Mouse (Mus musculus): ENCODE results near the gene Kbtbd13. TPM values are rescaled to one million over a fixed set of nuclear protein-coding genes. Genes with fewer than 3 reads are reported as not detected.

Gene Kbtbd13
- polyA plus RNA-seq, 1 experiment from 2014 or later: 2.2 TPM

GRCm38 (mm10) chr9:65371756-65372155 is 19.7 kb downstream of the Kbtbd13 start:
- H3K36me3 ChIP-seq: 0 out of 2 replicates have a peak, but pooled peaks cover 4% of the 10 kb centered on the region
- H3K9me3 ChIP-seq (replicated peaks): no peaks in the 10 kb centered on the region
- no peak overlapping the region for H3K4me2 ChIP-seq
- no peak overlapping the region for H3K4me3 ChIP-seq (replicated peaks)
- no peaks in the 10 kb centered on the region for H3K4me1 ChIP-seq
- 82% methylated on average over 24 of the region's 24 CpGs for WGBS
- H3K27ac ChIP-seq: no peak overlapping the region
- no peak overlapping the region for H3K9ac ChIP-seq
- H3K27me3 ChIP-seq: no peaks in the 10 kb centered on the region
- no peak for ATAC-seq (replicated peaks; ENCODE audit: low FRiP score)

GRCm38 (mm10) chr9:65365721-65366120 is 25.7 kb downstream of the Kbtbd13 start:
- Histone ChIP-seq H3K27ac (no peak overlapping the region), H3K4me2 (no peak overlapping the region), H3K4me1 (peaks cover 5% of the 10 kb centered on the region; the same call in 1 of the 2 replicates), H3K9me3 (replicated peaks) (no peaks in the 10 kb centered on the region), H3K27me3 (no peaks in the 10 kb centered on the region), H3K9ac (no peak overlapping the region), H3K36me3 (peaks cover 26% of the 10 kb centered on the region), H3K4me3 (replicated peaks) (no peak overlapping the region)
- ATAC-seq (replicated peaks; ENCODE audit: low FRiP score): no peak
- WGBS: 89% methylated on average over 7 of the region's 7 CpGs

DNA sequence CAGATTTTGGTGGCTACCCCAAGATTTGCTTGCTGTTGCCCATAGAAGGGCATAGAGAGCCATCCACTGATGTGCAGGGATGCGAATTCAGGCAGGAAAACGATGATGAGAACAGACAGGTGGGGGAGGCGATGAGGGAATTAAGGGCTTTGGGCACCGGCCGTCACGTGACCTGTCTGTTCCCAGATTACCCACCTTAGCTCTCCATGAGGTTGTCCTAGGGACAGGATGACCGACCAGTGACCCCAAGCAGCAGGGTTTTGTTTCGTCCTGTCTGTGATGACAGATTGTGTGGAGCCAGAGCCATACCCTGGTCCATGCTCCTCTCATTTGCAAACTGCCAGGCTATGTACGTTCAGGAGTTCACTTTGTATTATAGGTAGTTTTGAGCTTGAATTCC is 27.8 kb downstream of the Kbtbd13 start:
- Histone ChIP-seq H3K4me1 (peaks cover 5% of the 10 kb centered on the region; the same call in 1 of the 2 replicates), H3K27me3 (no peaks in the 10 kb centered on the region), H3K4me3 (replicated peaks) (no peak overlapping the region), H3K27ac (no peak overlapping the region), H3K9ac (no peak overlapping the region), H3K36me3 (peaks cover 46% of the 10 kb centered on the region), H3K9me3 (replicated peaks) (no peaks in the 10 kb centered on the region), H3K4me2 (no peak overlapping the region)
- ATAC-seq (replicated peaks; ENCODE audit: low FRiP score): no peak
- WGBS: 33% methylated on average over 9 of the region's 9 CpGs

GRCm38 (mm10) chr9:65360641-65361448 is 30.6 kb downstream of the Kbtbd13 start, which contains the start of gene Ubap1l:
Gene Ubap1l (plus strand): TSS chr9:65361041.
- WGBS: 89% methylated on average over 16 of the region's 16 CpGs
- ATAC-seq (replicated peaks; ENCODE audit: low FRiP score): no peak
- Histone ChIP-seq H3K4me2 (no peak within 1 kb of the TSS), H3K9ac (no peak within 1 kb of the TSS), H3K27me3 (no peaks in the 10 kb centered on the region), H3K4me1 (peaks cover 5% of the 10 kb centered on the region; the same call in 1 of the 2 replicates), H3K4me3 (replicated peaks) (no peak within 1 kb of the TSS), H3K36me3 (peaks cover 74% of the 10 kb centered on the region), H3K27ac (no peak within 1 kb of the TSS), H3K9me3 (replicated peaks) (no peaks in the 10 kb centered on the region)

DNA sequence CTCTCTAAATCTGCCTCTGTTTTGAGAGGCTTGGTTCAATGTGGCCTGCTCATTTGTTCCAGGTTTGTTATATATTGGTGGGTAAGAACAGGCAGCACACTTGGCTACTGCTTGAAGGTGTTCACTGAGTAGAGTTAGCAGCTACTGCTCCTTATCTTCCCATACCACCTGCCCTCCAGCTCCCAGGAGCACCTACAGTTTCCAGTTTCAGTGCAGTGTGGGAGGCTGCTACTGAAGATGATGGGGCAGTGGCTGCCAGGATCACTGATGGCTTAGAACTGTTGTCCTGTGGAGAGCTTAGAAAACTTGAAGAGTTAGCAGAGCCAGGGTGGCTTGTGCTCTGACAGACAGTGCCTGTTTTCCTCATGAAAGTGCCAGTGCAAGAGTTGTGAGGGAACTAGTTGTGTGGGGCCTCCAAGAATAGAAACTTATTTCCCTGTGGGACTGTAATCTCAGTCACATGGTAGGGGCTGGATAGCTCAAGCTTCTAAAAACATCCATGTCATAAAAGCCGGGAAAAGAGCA is 32.4 kb downstream of the Kbtbd13 start:
- Histone ChIP-seq H3K36me3 (peaks cover 84% of the 10 kb centered on the region), H3K4me1 (peaks cover 5% of the 10 kb centered on the region; the same call in 1 of the 2 replicates), H3K27me3 (no peaks in the 10 kb centered on the region), H3K27ac (no peak overlapping the region), H3K9ac (no peak overlapping the region), H3K4me2 (no peak overlapping the region), H3K9me3 (replicated peaks) (no peaks in the 10 kb centered on the region), H3K4me3 (replicated peaks) (no peak overlapping the region)
- WGBS: 88% methylated on average over 1 of the region's 1 CpGs
- ATAC-seq (replicated peaks; ENCODE audit: low FRiP score): no peak

GRCm38 (mm10) chr9:65356971-65357370 is 34.5 kb downstream of the Kbtbd13 start:
- no peak for ATAC-seq (replicated peaks; ENCODE audit: low FRiP score)
- H3K4me2 ChIP-seq: no peak overlapping the region
- peaks cover 78% of the 10 kb centered on the region for H3K36me3 ChIP-seq
- no peaks in the 10 kb centered on the region for H3K4me1 ChIP-seq
- H3K27ac ChIP-seq: no peak overlapping the region
- 96% methylated on average over 2 of the region's 2 CpGs for WGBS
- H3K9me3 ChIP-seq (replicated peaks): no peaks in the 10 kb centered on the region
- no peak overlapping the region for H3K9ac ChIP-seq
- no peaks in the 10 kb centered on the region for H3K27me3 ChIP-seq
- H3K4me3 ChIP-seq (replicated peaks): no peak overlapping the region

DNA sequence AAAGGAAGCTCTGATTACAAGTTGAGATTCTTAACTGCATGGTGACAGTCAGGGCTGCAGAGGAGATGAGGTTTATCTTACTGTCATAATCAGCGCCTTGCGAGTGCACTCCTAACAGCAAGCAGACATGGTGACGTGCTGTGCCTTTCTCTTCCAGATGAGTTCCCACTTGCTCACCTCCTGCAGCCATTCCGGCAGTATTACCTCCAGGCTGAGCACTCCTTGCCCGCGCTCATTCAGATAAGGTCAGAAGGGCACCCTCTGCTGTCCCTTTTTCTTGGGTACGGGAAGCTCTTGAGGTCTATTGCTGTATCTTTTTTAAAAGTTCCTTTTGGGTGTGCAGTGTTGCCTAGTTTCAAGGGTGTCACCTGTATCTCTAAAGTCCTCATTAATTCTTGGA is 34.9 kb downstream of the Kbtbd13 start:
- no peak overlapping the region for H3K27ac ChIP-seq
- 87% methylated on average over 7 of the region's 7 CpGs for WGBS
- no peak overlapping the region for H3K4me3 ChIP-seq (replicated peaks)
- no peaks in the 10 kb centered on the region for H3K4me1 ChIP-seq
- H3K4me2 ChIP-seq: no peak overlapping the region
- peaks cover 74% of the 10 kb centered on the region for H3K36me3 ChIP-seq
- H3K9ac ChIP-seq: no peak overlapping the region
- no peak for ATAC-seq (replicated peaks; ENCODE audit: low FRiP score)
- no peaks in the 10 kb centered on the region for H3K27me3 ChIP-seq
- H3K9me3 ChIP-seq (replicated peaks): no peaks in the 10 kb centered on the region

DNA sequence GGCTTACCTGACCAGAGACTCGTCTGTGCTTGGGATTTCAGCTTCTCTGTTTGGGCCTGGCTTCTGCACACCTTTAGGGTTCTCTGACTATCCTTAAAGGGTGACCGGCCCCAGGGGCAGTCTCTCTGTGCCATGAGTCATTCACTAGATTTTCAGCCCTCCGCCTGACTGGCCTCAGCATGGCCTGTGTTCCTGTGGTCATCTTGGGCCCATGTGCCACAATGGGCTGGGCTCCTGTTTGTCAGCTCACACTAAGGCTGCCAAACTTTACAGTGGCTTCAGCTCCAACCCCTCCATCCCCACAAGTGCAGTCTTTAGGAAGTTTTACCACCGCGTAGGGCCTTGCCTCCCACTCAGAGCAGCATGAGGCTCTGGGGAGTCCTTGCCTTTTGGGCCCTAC is 38.2 kb downstream of the Kbtbd13 start:
- WGBS: 79% methylated on average over 5 of the region's 5 CpGs
- Histone ChIP-seq H3K4me1 (no peaks in the 10 kb centered on the region), H3K27me3 (no peaks in the 10 kb centered on the region), H3K9me3 (replicated peaks) (no peaks in the 10 kb centered on the region), H3K27ac (no peak overlapping the region), H3K9ac (no peak overlapping the region), H3K4me3 (replicated peaks) (no peak overlapping the region), H3K36me3 (peaks cover 42% of the 10 kb centered on the region), H3K4me2 (no peak overlapping the region)
- no peak for ATAC-seq (replicated peaks; ENCODE audit: low FRiP score)

GRCm38 (mm10) chr9:65347112-65347850 is 44.2 kb downstream of the Kbtbd13 start:
- 41% methylated on average over 8 of the region's 8 CpGs for WGBS
- H3K27me3 ChIP-seq: 0 out of 2 replicates have a peak, but pooled peaks cover 2% of the 10 kb centered on the region
- peak overlapping the region; percentile 99 for H3K27ac ChIP-seq
- peaks cover 5% of the 10 kb centered on the region; the same call in 1 of the 2 replicates for H3K9me3 ChIP-seq (replicated peaks)
- no peak for ATAC-seq (replicated peaks; ENCODE audit: low FRiP score)
- H3K4me1 ChIP-seq: peaks cover 11% of the 10 kb centered on the region
- H3K36me3 ChIP-seq: no peaks in the 10 kb centered on the region
- H3K9ac ChIP-seq: peak overlapping the region; percentile 99
- peak overlapping the region; percentile 81 for H3K4me2 ChIP-seq
- peak overlapping the region; percentile 89 for H3K4me3 ChIP-seq (replicated peaks)

DNA sequence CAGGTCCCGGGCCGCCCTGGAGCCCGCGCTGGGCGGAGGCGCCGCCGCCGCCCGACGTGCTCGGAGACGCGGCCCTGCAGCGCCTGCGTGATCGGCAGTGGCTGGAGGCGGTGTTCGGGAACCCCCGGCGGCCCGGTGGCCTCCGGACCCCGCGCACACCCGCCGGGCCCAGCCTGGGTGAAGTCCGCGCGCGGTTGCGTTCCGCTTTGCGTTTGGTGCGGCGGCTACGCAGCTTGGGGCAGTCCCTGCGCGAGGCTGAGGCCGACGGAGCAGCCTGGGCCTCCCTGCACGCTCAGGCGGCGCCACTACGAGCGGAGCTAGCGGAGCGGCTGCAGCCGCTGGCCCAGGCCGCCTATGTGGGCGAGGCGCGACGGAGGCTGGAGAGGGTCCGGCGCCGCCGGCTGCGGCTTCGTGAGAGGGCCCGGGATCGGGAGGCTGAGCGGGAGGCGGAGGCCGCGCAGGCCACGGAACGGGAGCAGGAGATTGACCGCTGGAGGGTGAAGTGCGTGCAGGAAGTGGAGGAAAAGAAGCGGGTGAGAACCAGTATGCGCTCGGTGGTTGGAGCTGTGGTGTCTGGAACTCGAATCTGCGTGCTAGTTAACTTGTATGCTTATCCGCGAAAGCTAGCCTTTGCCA is 44.9 kb downstream of the Kbtbd13 start:
- Histone ChIP-seq H3K4me2 (peak overlapping the region; percentile 81), H3K36me3 (no peaks in the 10 kb centered on the region), H3K4me3 (replicated peaks) (peak overlapping the region; percentile 89), H3K9ac (peak overlapping the region; percentile 99), H3K4me1 (peaks cover 11% of the 10 kb centered on the region), H3K27me3 (0 out of 2 replicates have a peak, but pooled peaks cover 2% of the 10 kb centered on the region), H3K27ac (peak overlapping the region; percentile 99), H3K9me3 (replicated peaks) (peaks cover 5% of the 10 kb centered on the region; the same call in 1 of the 2 replicates)
- WGBS: under 1% methylated on average over 77 of the region's 77 CpGs
- peak; percentile 80 for ATAC-seq (replicated peaks; ENCODE audit: low FRiP score)

GRCm38 (mm10) chr9:65345854-65346475 is 45.5 kb downstream of the Kbtbd13 start, which contains the start of gene Pdcd7:
Gene Pdcd7 (plus strand): TSS chr9:65346104.
- H3K36me3 ChIP-seq: no peaks in the 10 kb centered on the region
- H3K27ac ChIP-seq: peak within 1 kb of the TSS; percentile 99
- peak within 1 kb of the TSS; percentile 99 for H3K9ac ChIP-seq
- peaks cover 5% of the 10 kb centered on the region; the same call in 1 of the 2 replicates for H3K9me3 ChIP-seq (replicated peaks)
- peaks cover 11% of the 10 kb centered on the region for H3K4me1 ChIP-seq
- peak within 1 kb of the TSS; percentile 89 for H3K4me3 ChIP-seq (replicated peaks)
- 0 out of 2 replicates have a peak, but pooled peaks cover 2% of the 10 kb centered on the region for H3K27me3 ChIP-seq
- peak; percentile 94 for ATAC-seq (replicated peaks; ENCODE audit: low FRiP score)
- peak within 1 kb of the TSS; percentile 81 for H3K4me2 ChIP-seq
- WGBS: 1% methylated on average over 55 of the region's 59 CpGs
